Mouse (Mus musculus) forebrain, embryonic 16.5 days (tissue): ENCODE data around the gene Ptrhd1. TPM values are rescaled to one million over a fixed set of nuclear protein-coding genes. Genes with fewer than 3 reads are reported as not detected.

Experiments used
- ATAC-seq: fragments of 200-750 bp; cut with Nextera tagmentation; 2 replicates; pipeline ENCODE4 v1.8.0; 2017; ENCODE audit warnings: mild to moderate bottlenecking, moderate library complexity
- H3K27ac ChIP-seq: fragments of 300-500 bp; sonication (generic); 2 replicates; pipeline ENCODE4 v1.5.1; 2014; ENCODE audit warnings: low read length, control low read depth
- H3K27me3 ChIP-seq: fragments of 300-500 bp; sonication (generic); replicated peaks from 2 replicates; pipeline ENCODE4 v1.6.1; 2014; ENCODE audit warnings: low read length; ENCODE audit not compliant: control insufficient read depth, insufficient read depth
- H3K36me3 ChIP-seq: fragments of 300-500 bp; sonication (generic); 2 replicates; pipeline ENCODE4 v1.6.1; 2014; ENCODE audit not compliant: control insufficient read depth, insufficient read depth
- H3K4me1 ChIP-seq: fragments of 300-500 bp; sonication (generic); replicated peaks from 2 replicates; pipeline ENCODE4 v1.6.1; 2014; ENCODE audit warnings: low read length; ENCODE audit not compliant: control insufficient read depth, insufficient read depth
- H3K4me2 ChIP-seq: fragments of 300-500 bp; sonication (generic); 2 replicates; pipeline ENCODE4 v1.6.1; 2014; ENCODE audit warnings: mild to moderate bottlenecking, low read length, control low read depth
- H3K4me3 ChIP-seq: fragments of 300-500 bp; sonication (generic); replicated peaks from 2 replicates; pipeline ENCODE4 v1.5.1; 2014; ENCODE audit warnings: mild to moderate bottlenecking, low read length, control low read depth
- H3K9ac ChIP-seq: fragments of 300-500 bp; sonication (generic); replicated peaks from 2 replicates; pipeline ENCODE4 v1.6.1; 2014; ENCODE audit warnings: low read depth, low read length, control low read depth
- H3K9me3 ChIP-seq: fragments of 300-500 bp; sonication (generic); 2 replicates; pipeline ENCODE4 v1.6.1; 2016; ENCODE audit warnings: low read length; ENCODE audit not compliant: control insufficient read depth
- WGBS: fragments of 180-500 bp; shearing (Covaris S2); extraction: QIAGEN DNeasy Blood & Tissue Kit; methylation state at CpG from one replicate; pipeline ENCODE4 v1.1.7; 2014; 5-methylcytosine and 5-hydroxymethylcytosine counted together
- polyA plus RNA-seq: library from polyadenylated mRNA; unstranded; fragments of >200 nt; fragmentation: Nextera tagmentation; extraction: Ambion mirVana; gene quantifications from 2 replicates; pipeline ENCODE4 v1.2.1, GENCODE M21; 2015

Gene Ptrhd1
- polyA plus RNA-seq, 1 experiment from 2014 or later: 4.9 TPM

GRCm38 (mm10) chr12:4199271-4199670 lies 34.6 kb upstream of the Ptrhd1 start:
- Histone ChIP-seq H3K27me3 (no peaks in the 10 kb centered on the region), H3K4me2 (no peak overlapping the region), H3K9ac (no peak overlapping the region), H3K9me3 (no peaks in the 10 kb centered on the region), H3K4me1 (no peaks in the 10 kb centered on the region), H3K27ac (no peak overlapping the region), H3K4me3 (no peak overlapping the region), H3K36me3 (peaks cover 2% of the 10 kb centered on the region; the same call in 1 of the 2 replicates)
- 97% methylated on average over 11 of the region's 11 CpGs for WGBS
- no peak for ATAC-seq

DNA sequence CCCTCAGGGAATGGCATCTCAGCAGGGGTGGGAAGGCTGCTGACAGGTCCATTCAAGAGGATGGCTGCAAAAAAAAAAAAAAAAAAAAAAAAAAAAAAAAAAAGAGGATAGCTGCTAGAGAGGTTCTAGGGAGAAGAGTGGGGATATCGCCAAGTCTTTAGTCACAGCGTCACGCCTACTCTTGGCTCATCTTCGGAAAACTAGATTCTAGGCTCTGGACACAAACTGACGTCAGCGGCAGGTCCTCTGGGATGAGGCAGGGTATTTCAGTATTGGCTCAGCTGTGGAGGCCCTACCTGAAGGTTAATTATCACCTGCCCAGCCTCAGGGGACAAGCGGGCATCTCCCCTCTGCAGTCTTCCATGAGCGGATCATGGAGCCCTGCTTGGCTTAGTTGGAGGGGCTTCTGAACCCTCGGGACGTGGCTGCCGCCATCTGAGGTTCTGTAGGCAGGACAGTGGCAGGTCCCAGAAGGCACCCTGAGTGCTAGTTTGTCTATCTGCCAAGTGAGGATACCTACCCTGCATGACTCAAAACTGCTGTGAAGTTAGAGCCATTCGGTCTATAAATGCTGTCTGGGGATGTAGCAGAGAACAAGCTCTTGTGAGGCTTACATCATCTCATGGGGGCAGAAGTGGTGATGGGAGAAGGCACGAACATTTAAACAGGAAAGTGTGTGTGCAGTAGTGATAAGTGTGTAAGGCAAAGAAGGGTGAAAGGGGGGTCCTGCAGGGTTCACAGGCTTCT lies 32.2 kb upstream of the Ptrhd1 start:
- Histone ChIP-seq H3K4me2 (no peak overlapping the region), H3K4me1 (no peaks in the 10 kb centered on the region), H3K4me3 (no peak overlapping the region), H3K9me3 (no peaks in the 10 kb centered on the region), H3K9ac (no peak overlapping the region), H3K27me3 (no peaks in the 10 kb centered on the region), H3K36me3 (peaks cover 10% of the 10 kb centered on the region; the same call in 1 of the 2 replicates), H3K27ac (no peak overlapping the region)
- WGBS: 87% methylated on average over 13 of the region's 13 CpGs
- no peak for ATAC-seq

DNA sequence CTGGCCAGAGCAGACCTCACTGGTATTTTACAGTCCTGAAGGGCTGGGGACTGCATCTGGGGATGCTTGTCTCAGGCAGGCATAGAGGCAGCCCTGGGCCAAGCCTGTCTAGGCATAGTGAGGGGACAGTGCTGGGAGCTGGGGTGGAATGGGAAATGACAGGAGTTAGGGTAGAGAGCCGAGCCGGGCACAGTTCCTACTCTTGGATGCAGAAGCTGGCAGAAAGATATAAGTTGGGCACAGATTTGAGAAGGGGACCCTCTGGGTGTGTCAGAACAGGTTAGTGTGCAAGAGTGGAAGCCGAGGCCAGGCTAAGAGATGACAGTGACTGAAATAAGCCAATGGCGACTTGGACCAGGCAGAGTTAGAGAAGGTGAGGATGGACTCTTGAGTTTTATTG lies 31.6 kb upstream of the Ptrhd1 start:
- Histone ChIP-seq H3K4me3 (no peak overlapping the region), H3K27ac (no peak overlapping the region), H3K9ac (no peak overlapping the region), H3K9me3 (no peaks in the 10 kb centered on the region), H3K36me3 (peaks cover 10% of the 10 kb centered on the region; the same call in 1 of the 2 replicates), H3K4me2 (no peak overlapping the region), H3K27me3 (no peaks in the 10 kb centered on the region), H3K4me1 (no peaks in the 10 kb centered on the region)
- 93% methylated on average over 4 of the region's 4 CpGs for WGBS
- ATAC-seq: no peak

- WGBS: 94% methylated on average over 11 of the region's 11 CpGs
- Histone ChIP-seq H3K4me1 (no peaks in the 10 kb centered on the region), H3K27ac (no peak overlapping the region), H3K36me3 (peaks cover 18% of the 10 kb centered on the region; the same call in 1 of the 2 replicates), H3K4me2 (no peak overlapping the region), H3K9me3 (no peaks in the 10 kb centered on the region), H3K4me3 (no peak overlapping the region), H3K9ac (no peak overlapping the region), H3K27me3 (no peaks in the 10 kb centered on the region)
- ATAC-seq: no peak
Observed at GRCm38 (mm10) chr12:4206106-4206505, 27.7 kb upstream of the Ptrhd1 start.

DNA sequence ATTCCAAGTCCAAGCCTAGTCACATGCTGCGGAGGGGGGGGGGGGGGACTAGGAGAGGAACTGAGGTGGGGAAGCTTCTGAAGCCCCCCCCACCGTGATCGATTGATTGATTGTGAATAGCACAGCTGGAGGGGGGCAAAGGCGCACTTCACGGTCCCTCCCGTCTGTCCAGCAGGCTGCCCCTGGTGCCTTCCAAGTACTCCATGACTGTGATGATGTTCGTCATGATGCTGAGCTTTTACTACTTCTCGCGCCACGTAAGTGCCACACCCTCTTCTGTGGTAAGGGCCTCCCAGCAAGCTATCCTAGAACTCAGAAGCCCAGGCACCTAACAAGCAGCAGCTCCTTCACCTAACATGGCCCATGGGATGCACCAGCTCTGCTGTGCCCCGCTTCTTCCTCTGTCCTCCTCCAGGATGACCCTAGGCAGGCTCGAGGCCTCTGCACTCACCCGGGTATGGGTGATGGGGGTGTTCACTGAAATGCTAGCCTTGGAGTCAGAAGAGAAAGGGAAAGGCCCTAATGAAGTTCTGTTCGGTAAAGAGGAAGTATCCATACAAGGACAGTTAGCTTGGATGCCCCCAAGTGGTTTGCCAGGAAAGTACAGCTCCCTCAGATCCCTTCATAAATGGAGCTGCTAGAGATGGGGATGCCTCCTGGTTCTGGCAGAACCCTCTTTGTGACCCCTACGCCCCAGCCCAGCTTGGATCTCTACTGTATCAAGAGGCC lies 25.3 kb upstream of the Ptrhd1 start:
- Histone ChIP-seq H3K4me2 (no peak overlapping the region), H3K9me3 (no peaks in the 10 kb centered on the region), H3K36me3 (peaks cover 30% of the 10 kb centered on the region), H3K4me3 (no peak overlapping the region), H3K9ac (no peak overlapping the region), H3K4me1 (no peaks in the 10 kb centered on the region), H3K27ac (no peak overlapping the region), H3K27me3 (no peaks in the 10 kb centered on the region)
- 79% methylated on average over 15 of the region's 15 CpGs for WGBS
- peak; percentile 38 for ATAC-seq

DNA sequence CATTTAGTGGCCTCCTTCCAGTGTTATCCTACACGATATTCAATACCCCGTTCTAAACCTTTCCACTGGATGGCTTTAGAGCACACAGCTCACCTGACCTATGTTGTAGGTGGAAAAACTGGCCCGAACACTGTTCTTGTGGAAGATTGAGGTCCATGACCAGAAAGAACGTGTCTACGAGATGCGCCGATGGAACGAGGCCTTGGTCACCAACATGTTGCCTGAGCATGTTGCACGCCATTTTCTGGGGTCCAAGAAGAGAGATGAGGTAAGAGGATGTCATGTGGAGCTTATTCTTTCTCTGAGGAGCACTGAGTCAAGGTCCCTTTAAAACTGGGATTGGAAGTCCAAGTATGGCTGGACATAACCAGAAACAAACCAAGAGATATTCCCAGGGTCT lies 24.6 kb upstream of the Ptrhd1 start:
- no peak for ATAC-seq
- Histone ChIP-seq H3K4me2 (no peak overlapping the region), H3K4me1 (no peaks in the 10 kb centered on the region), H3K9me3 (no peaks in the 10 kb centered on the region), H3K4me3 (no peak overlapping the region), H3K36me3 (peaks cover 30% of the 10 kb centered on the region), H3K9ac (no peak overlapping the region), H3K27ac (no peak overlapping the region), H3K27me3 (no peaks in the 10 kb centered on the region)
- 97% methylated on average over 9 of the region's 9 CpGs for WGBS

DNA sequence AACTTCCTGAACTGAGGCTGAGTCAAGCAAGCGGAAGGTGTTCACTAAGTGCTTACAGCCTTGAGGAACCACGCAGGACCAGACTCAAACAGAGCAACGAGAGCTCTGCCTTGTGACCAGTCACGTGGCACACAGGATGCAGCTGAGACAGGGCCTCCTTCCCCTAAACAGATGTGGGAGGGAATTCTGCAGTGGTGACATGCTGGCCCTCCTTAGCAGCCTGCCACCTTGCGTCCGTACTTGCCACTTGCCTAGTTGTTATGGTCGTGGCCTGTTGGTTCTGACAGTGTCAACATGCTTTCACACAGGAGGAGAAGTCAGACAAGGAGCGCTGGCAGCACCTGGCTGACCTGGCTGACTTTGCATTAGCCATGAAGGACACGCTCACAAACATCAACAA lies 22.7 kb upstream of the Ptrhd1 start:
- Histone ChIP-seq H3K9me3 (no peaks in the 10 kb centered on the region), H3K4me3 (no peak overlapping the region), H3K4me1 (no peaks in the 10 kb centered on the region), H3K9ac (no peak overlapping the region), H3K4me2 (no peak overlapping the region), H3K27ac (no peak overlapping the region), H3K27me3 (no peaks in the 10 kb centered on the region), H3K36me3 (peaks cover 28% of the 10 kb centered on the region)
- 91% methylated on average over 9 of the region's 9 CpGs for WGBS
- no peak for ATAC-seq

- Histone ChIP-seq H3K27ac (no peak overlapping the region), H3K4me3 (no peak overlapping the region), H3K36me3 (peaks cover 30% of the 10 kb centered on the region), H3K4me1 (no peaks in the 10 kb centered on the region), H3K9ac (no peak overlapping the region), H3K27me3 (no peaks in the 10 kb centered on the region), H3K4me2 (no peak overlapping the region), H3K9me3 (no peaks in the 10 kb centered on the region)
- WGBS: 66% methylated on average over 8 of the region's 8 CpGs
- no peak for ATAC-seq
Observed at GRCm38 (mm10) chr12:4212908-4213307, 20.9 kb upstream of the Ptrhd1 start.

GRCm38 (mm10) chr12:4230156-4230555 lies 3.7 kb upstream of the Ptrhd1 start:
- no peak overlapping the region for H3K4me3 ChIP-seq
- no peak overlapping the region for H3K27ac ChIP-seq
- no peaks in the 10 kb centered on the region for H3K27me3 ChIP-seq
- ATAC-seq: no peak
- 96% methylated on average over 7 of the region's 7 CpGs for WGBS
- H3K4me2 ChIP-seq: no peak overlapping the region
- no peaks in the 10 kb centered on the region for H3K9me3 ChIP-seq
- H3K9ac ChIP-seq: no peak overlapping the region
- H3K4me1 ChIP-seq: peaks cover 14% of the 10 kb centered on the region
- H3K36me3 ChIP-seq: no peaks in the 10 kb centered on the region; the same call in 1 of the 2 replicates
